Mouse (Mus musculus) heart, postnatal 0 days (tissue): ENCODE data around the gene 9130008F23Rik.

Source experiments
- CTCF ChIP-seq: IDR thresholded peaks from 2 replicates; pipeline ENCODE4 v1.5.1; 2016; ENCODE audit warnings: antibody characterized with exemption, control low read depth, low read depth
- EP300 ChIP-seq: IDR thresholded peaks from 2 replicates; pipeline ENCODE4 v1.6.1; 2016; ENCODE audit warnings: antibody characterized with exemption, low read depth

- no peak for TF ChIP-seq EP300
- no peak for TF ChIP-seq CTCF
These were observed 23.8 kb upstream of the 9130008F23Rik start for GRCm38 (mm10) chr17:40904056-40904597.
